Mouse (Mus musculus): Measurements from ENCODE around the gene Men1.
A peak's percentile ranks its signal among the peaks of the same experiment; 100 is the strongest.

GRCm38 (mm10) chr19:6302522-6302921 lies 32.3 kb upstream of the Men1 start:
- 0 out of 2 replicates have a peak, but pooled peaks have one; percentile 9 for TF ChIP-seq CTCF (IDR thresholded peaks at IDR 0.05)
- peak; percentile 44; the same call in 1 of the 2 replicates for TF ChIP-seq EP300 (IDR thresholded peaks at IDR 0.05)

Measured in lung, postnatal 0 days (tissue).